Mouse (Mus musculus): ENCODE measurements around the gene Arrdc3.

DNA sequence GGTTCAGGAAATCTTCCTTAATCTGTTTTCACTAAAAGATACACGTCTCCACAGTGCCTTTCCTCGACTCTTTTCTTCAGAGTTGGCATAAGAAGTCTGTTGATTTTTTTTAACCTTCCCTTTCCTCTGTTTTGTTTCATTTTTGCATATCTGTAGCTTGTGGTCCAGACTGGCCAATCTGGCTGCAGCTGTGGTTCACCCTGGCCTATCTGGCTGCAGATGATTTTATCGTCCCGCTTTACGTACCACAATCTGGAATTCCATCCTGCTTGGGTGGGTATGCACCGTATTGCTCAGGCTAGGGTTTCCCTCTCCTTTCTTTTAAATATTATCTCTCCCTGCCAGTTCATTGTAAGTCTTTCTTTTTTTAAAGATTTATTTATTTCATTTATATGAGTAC lies 37.8 kb downstream of the Arrdc3 start:
- no peak for TF ChIP-seq POLR2A (IDR thresholded peaks at IDR 0.05; ENCODE audit: control insufficient read depth, low read depth, low read length)
- no peak for TF ChIP-seq CTCF (IDR thresholded peaks at IDR 0.05; ENCODE audit: control insufficient read depth, insufficient read depth, insufficient replicate concordance, low read depth, low read length)

Data from testis, adult 2 months (tissue).